Mouse (Mus musculus) adrenal gland, adult 8-10 months (tissue): ENCODE measurements around the gene Zfp746. TPM values are rescaled to one million over a fixed set of nuclear protein-coding genes. Genes with fewer than 3 reads are reported as not detected.

Source experiments
- DNase-seq: peaks from one replicate; pipeline ENCODE4 v3.0.0; 2022
- microRNA-seq, 2 experiments: library from miRNA; unstranded; fragments of <30 nt; microRNA quantifications; one replicate each; pipeline ENCODE4 v1.2.0; 2022
- total RNA-seq, 4 experiments: library from RNA; stranded (reverse); gene quantifications; 2 replicates each; pipeline ENCODE4 v1.2.4; 2022

The Zfp746 gene
- total RNA-seq, 4 experiments from 2014 or later, result 25.6 to 34.6 (median 28.7) TPM

- DNase-seq, result no peak
Measured at GRCm38 (mm10) chr6:48047114-48047449, 39.3 kb downstream of the Zfp746 start.

- no peak for DNase-seq
Measured at GRCm38 (mm10) chr6:48032661-48033060, 53.7 kb downstream of the Zfp746 start.

GRCm38 (mm10) chr6:48025905-48026660 is 60.3 kb downstream of the Zfp746 start:
- DNase-seq, result no peak

GRCm38 (mm10) chr6:48024994-48025345 is 61.4 kb downstream of the Zfp746 start:
- DNase-seq, result no peak

GRCm38 (mm10) chr6:48024330-48024993 is 61.9 kb downstream of the Zfp746 start:
- DNase-seq, result no peak

- no peak for DNase-seq
Measured at GRCm38 (mm10) chr6:48022672-48023071, 63.7 kb downstream of the Zfp746 start.

GRCm38 (mm10) chr6:48021678-48022077 is 64.7 kb downstream of the Zfp746 start:
- DNase-seq, result no peak

GRCm38 (mm10) chr6:48020006-48020405 is 66.4 kb downstream of the Zfp746 start:
- peak; percentile 30 for DNase-seq

GRCm38 (mm10) chr6:48016841-48017240 is 69.6 kb downstream of the Zfp746 start:
- DNase-seq, result no peak

- peak; percentile 45 for DNase-seq
Measured at GRCm38 (mm10) chr6:48016090-48016521, 70.3 kb downstream of the Zfp746 start.

Small RNAs within 50 kb of the gene (microRNA-seq; reads per million reads assigned to microRNA genes)
- gene Gm24563, result 0 to 0.34 reads per million in 2 experiments

Other genes starting within 250 kb of the Zfp746 start
- 10 to 100 TPM in 1 of 4 experiments, 1 to 10 TPM in 3; 9.4 to 13.3 (median 9.7) TPM for gene Zfp282, start 209.4 kb downstream of the Zfp746 start, total RNA-seq
- 10 to 100 TPM; 17.0 to 25.4 (median 19.0) TPM for gene Zfp212, start 166.1 kb downstream of the Zfp746 start, total RNA-seq
- gene Zfp956, start 133.2 kb downstream of the Zfp746 start, total RNA-seq, result 10 to 100 TPM in 2 of 4 experiments, 1 to 10 TPM in 2; 7.6 to 16.1 (median 11.7) TPM
- 10 to 100 TPM; 23.9 to 31.1 (median 27.5) TPM for gene Zfp777, start 37.7 kb downstream of the Zfp746 start, total RNA-seq